Mouse (Mus musculus) left cerebral cortex, postnatal 4 days (tissue): Measurements from ENCODE around the gene Cept1. TPM values are rescaled to one million over a fixed set of nuclear protein-coding genes. Genes with fewer than 3 reads are reported as not detected.

Experiments
- DNase-seq: peaks from one replicate; pipeline ENCODE4 v3.0.0-alpha.2; 2022
- intact Hi-C: fragments of 180-260 bp; cut with DNase I; formaldehyde crosslinking; loops from one replicate; pipeline ENCODE4 v1.15.1; 2025
- total RNA-seq, 2 experiments: library from RNA; stranded (reverse); gene quantifications; 2 replicates each; pipeline ENCODE4 v1.2.3; 2021

Gene Cept1
- total RNA-seq, 2 experiments from 2014 or later: 35.4 to 36.9 TPM

- intact Hi-C loops: no loop called here
- no peak for DNase-seq
These were observed 52.1 kb downstream of the Cept1 start for GRCm38 (mm10) chr3:106495346-106496044.

GRCm38 (mm10) chr3:106494417-106494950, 53.1 kb downstream of the Cept1 start:
- intact Hi-C loops: no loop called here

GRCm38 (mm10) chr3:106493882-106494281, 53.7 kb downstream of the Cept1 start:
- intact Hi-C loops: no loop called here
- no peak for DNase-seq

More at GRCm38 (mm10) chr3:106494417-106494950, 53.1 kb downstream of the Cept1 start:
- no peak for DNase-seq

DNA sequence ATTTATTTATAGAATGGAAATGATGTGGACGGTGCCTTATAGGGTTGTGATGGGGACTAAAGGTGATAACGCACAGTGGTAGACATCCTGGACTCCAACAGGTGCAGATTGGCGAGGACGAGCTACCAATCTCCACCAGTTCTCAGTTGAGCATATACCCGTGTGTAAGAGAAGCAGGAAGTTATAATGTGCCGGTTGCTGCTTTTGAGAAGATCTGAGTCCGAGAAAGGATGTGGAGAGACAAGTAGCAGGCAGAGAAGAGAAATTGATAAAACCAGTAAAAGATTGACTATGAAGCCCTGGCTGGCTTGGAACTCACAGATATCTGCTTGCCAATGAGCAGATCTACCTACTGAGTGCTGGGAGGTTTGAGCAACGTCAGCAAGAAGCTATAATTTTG, 54.4 kb downstream of the Cept1 start:
- DNase-seq: no peak
- intact Hi-C loops: no loop called here

DNA sequence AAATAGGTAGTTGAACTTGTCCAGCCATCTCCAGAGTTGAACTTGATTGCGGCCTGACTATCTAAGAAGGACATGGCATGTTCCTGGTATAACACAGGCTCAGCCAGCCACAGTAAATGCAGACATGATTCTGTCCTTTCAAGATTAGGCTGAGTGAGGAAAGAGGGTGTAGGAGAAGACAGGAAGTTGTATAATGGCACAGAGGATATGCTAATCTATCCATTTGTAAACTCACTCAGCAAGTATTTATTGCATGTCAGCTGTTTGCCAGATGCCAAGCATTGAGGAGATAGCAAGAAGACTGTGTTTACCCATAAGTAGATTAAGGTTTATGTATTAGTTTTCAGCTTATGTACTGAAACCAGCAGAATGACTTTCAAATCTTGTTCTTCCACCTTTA, 54.9 kb downstream of the Cept1 start:
- no peak for DNase-seq
- intact Hi-C loops: no loop called here

- intact Hi-C loops: no loop called here
- DNase-seq: no peak
These were observed 57.4 kb downstream of the Cept1 start for GRCm38 (mm10) chr3:106490239-106490638.

GRCm38 (mm10) chr3:106487551-106487950, 60.1 kb downstream of the Cept1 start:
- intact Hi-C loops: no loop called here
- no peak for DNase-seq

- intact Hi-C loops: no loop called here
- no peak for DNase-seq
These were observed 61.8 kb downstream of the Cept1 start for GRCm38 (mm10) chr3:106485810-106486209.

DNA sequence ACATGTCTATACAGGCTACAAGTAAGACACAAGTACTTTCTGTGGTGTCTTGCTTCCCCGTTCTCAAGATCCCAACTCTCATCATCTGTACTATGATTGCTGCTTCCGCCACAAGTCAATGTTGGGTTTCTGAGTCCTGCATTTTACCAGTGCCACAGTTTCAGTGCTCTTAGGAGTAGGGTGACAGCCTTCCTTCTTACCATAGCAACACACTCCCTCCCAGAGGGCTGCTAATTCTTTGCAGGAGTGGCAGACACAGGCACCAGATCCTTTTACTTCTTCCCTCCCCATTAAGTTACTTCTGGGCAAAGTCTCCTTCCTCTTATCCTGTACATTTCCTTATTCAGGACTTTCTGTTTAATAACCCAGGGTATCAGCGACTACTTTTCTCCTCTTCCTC, 62.7 kb downstream of the Cept1 start:
- DNase-seq: no peak
- intact Hi-C loops: no loop called here

DNA sequence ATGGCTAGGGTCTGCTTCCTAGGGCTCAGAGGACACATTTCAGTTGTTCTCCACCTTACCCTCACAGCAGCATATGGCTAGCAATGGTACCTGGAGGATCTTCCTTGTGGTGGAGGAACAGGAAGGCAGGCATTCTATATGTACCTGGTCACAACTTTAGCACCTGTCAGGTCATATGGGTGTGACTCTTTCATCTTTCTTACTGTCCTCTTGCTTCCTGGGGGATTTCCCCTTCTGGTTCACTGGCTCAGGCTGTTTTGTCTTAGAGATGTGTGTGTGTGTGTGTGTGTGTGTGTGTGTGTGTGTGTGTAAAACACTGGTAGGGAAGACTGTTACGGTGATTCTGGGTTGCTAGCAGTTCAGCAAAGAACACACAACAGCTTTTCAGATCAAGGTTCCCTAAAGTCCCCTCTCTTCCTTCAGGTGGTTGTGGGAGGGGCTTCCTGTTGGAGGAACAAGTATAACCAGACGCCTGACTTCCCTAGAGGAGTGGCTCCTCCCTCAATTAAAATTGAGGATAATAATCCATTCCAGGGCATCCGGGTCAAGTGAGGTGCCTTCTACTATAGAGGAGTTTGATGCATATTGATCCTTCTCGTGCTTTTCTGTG, 63.7 kb downstream of the Cept1 start:
- intact Hi-C loops: no loop called here
- no peak for DNase-seq

DNA sequence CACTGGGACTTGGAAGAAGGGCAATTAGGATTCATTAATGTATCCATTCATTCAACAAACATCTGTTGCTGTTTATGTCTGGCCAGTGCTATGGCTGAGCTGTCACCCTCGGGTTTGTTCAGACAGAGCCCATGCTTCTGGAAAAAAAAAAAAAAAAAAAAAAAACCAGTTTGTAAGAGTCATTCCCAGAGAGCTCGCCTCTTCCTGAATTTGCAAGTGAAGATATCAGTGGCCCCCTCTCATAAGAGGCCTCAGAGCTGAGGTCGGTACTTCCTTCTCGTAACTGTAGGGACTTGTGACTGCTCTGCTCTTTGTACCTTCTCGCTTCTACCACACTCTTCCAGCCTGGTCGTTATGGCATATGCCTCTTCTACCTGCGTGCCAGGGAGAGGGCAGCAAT, 64.3 kb downstream of the Cept1 start:
- no peak for DNase-seq

DNA sequence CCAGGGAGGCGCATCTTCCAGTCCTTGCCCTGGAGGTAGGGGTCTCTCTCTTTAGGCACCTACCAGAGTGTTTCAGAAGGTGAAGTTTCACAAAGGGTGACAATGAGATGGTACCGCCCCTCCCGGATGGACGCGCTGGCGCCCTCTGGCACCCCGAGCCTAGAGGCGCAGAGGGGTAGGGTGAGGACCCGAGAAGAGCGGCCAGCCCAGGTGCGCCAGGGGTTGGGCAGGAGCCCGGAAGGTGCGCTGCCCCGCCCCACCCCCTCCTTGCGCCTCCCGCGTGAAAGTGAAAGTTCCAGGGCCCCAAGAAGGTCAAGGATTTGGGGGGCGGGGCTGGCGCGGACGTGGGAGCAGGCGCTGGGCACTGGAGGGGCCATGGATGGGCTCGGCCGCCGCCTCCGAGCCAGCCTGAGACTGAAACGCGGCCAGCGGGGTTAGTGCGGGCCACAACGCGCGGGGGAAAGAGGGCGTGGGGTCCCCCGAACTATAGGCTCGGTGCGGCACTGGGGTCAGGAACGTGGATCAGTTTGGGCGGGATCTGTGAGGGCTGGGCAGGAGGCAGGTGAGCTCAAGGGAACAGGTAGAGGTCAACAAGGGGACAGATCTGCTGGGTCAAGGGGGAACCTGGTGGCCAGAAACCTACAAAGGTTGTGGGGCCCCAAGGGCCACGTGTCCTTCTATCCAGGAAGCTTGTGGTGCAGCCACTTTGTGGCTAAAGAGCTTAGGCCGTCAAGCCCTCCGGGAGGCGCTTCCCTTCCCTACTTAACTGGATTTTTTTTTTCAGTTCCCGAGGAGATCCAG, 65.1 kb downstream of the Cept1 start, which contains the start of gene Dennd2d:
Gene Dennd2d, plus strand, starts transcription at position 125 of the 801 bp plus-strand sequence.
- intact Hi-C loops: no loop called here
- peak; percentile 6 for DNase-seq

More for the DNA sequence above, 64.3 kb downstream of the Cept1 start:
- intact Hi-C loops: no loop called here

GRCm38 (mm10) chr3:106476863-106477262, 70.7 kb downstream of the Cept1 start:
- intact Hi-C loops: no loop called here
- DNase-seq: no peak

- intact Hi-C loops: no loop called here
- no peak for DNase-seq
These were observed 73.4 kb downstream of the Cept1 start for GRCm38 (mm10) chr3:106474210-106474609.

DNA sequence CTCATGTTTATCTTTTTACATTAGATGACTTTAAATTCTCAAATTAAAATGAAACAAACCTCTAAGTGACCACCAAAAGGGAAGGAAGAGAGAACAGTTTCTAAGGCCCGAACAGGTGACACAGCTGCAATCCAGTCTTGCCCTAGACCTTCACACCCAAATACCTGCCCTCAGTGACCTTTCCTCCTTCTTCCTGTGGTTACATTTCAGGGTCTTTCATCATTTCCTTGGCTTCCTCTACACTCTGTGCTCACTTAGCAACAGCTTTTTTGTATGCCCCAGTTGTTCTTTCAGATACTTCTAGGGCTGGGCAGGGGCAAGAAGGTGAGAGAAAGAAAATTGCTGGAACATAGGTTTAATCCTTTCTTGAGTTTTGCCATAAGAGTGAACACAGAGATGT, 82.9 kb downstream of the Cept1 start:
- no peak for DNase-seq
- intact Hi-C loops: no loop called here

- intact Hi-C loops: no loop called here
- DNase-seq: no peak
These were observed 85.1 kb downstream of the Cept1 start for GRCm38 (mm10) chr3:106462493-106462892.

DNA sequence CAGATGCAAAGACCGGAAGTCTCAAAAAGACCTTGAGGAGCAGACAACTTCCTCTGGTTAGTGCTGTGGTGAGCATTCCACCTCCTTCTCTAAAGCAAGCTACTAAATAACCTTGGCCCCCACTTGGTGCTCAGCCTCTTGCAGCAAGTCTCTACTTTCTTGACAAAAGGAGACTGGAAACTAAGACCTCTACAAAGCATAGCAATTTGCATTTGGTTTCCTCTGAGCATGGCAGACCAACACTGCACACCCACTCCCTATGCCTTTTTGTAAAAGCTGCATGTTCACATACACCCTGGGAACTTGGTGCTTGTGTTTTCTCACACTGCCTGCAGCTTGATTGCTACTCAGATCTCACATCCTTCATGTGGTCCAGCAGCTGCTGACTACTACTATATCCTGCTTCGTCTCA, 85.5 kb downstream of the Cept1 start:
- intact Hi-C loops: no loop called here
- DNase-seq: no peak

DNA sequence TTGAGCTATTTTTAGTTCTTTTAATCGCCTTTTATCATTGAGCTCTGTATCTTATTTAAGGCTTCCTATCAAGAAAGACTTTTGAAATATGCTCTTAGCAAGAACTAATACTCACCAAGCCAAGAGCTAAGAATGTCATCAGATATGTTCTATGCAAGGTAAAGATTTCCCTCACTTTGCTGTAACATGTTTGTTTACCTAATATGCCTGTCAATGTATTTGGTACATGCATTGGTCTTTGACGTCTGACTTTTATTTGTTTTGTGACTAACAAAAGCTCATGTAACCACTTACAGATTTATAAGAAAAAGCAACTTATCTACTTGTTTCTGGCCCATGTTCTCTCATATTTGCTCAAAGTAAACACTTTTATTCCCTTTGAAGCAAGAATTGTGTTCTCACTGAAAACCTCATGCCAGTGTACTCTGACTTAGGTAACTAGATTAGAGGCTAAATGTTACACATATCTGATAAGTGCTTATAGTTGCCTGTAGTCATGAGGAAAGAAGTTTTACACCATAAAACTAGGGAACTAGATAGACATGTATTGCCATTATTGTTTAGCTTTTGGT, 90.2 kb downstream of the Cept1 start:
- intact Hi-C loops: no loop called here
- DNase-seq: no peak

- intact Hi-C loops: no loop called here
- no peak for DNase-seq
These were observed 95.0 kb downstream of the Cept1 start for GRCm38 (mm10) chr3:106452616-106453015.
